Mouse (Mus musculus) thymus, adult 2 months (tissue): ENCODE measurements around the gene Fkbp10. TPM values are rescaled to one million over a fixed set of nuclear protein-coding genes. Genes with fewer than 3 reads are reported as not detected.

Experiments used
- DNase-seq: peaks from one replicate; pipeline ENCODE4 v3.0.0; 2021
- H3K27ac ChIP-seq: fragments of 200-500 bp; 2 replicates; pipeline ENCODE4 v1.5.1; 2012; ENCODE audit warnings: low read length, control low read depth; ENCODE audit not compliant: control insufficient read depth, insufficient read depth
- H3K27me3 ChIP-seq: fragments of 200-500 bp; 2 replicates; pipeline ENCODE4 v1.6.1; 2012; ENCODE audit warnings: mild to moderate bottlenecking, low read length, moderate library complexity, mixed read lengths; ENCODE audit not compliant: control insufficient read depth, insufficient read depth
- H3K36me3 ChIP-seq: fragments of 200-500 bp; 2 replicates; pipeline ENCODE4 v1.6.1; 2012; ENCODE audit warnings: mild to moderate bottlenecking, low read length, moderate library complexity; ENCODE audit not compliant: control insufficient read depth, insufficient read depth
- H3K4me1 ChIP-seq: fragments of 200-500 bp; replicated peaks from 2 replicates; pipeline ENCODE4 v1.6.1; 2012; ENCODE audit warnings: low read length; ENCODE audit not compliant: control insufficient read depth, insufficient read depth
- H3K4me3 ChIP-seq: fragments of 200-500 bp; 2 replicates; pipeline ENCODE4 v1.5.1; 2012; ENCODE audit warnings: mild to moderate bottlenecking, low read length, control low read depth, moderate library complexity; ENCODE audit not compliant: control insufficient read depth, insufficient read depth
- CTCF ChIP-seq: fragments of 200-500 bp; IDR thresholded peaks from 2 replicates; pipeline ENCODE4 v1.5.1; 2012; ENCODE audit warnings: mild to moderate bottlenecking, control low read depth, low read length, moderate library complexity, borderline replicate concordance; ENCODE audit not compliant: control insufficient read depth, poor library complexity, insufficient read depth; ENCODE audit errors: extremely low read depth
- POLR2A ChIP-seq: fragments of 200-500 bp; IDR thresholded peaks from 2 replicates; pipeline ENCODE4 v1.6.1; 2012; ENCODE audit warnings: mild to moderate bottlenecking, low read length, control low read depth, moderate library complexity; ENCODE audit not compliant: control insufficient read depth, poor library complexity, insufficient read depth; ENCODE audit errors: extremely low read depth
- WGBS: fragments of 180-500 bp; shearing (Covaris S2); methylation state at CpG from one replicate; pipeline ENCODE4 v1.1.7; 2018; 5-methylcytosine and 5-hydroxymethylcytosine counted together
- polyA plus RNA-seq: library from polyadenylated mRNA; depleted of rRNA; stranded (reverse); fragments of >200 nt; gene quantifications from 2 replicates; pipeline ENCODE4 v1.2.3, GENCODE M21; 2012

The Fkbp10 gene
- polyA plus RNA-seq, 1 experiment, result 9.5 TPM

DNA sequence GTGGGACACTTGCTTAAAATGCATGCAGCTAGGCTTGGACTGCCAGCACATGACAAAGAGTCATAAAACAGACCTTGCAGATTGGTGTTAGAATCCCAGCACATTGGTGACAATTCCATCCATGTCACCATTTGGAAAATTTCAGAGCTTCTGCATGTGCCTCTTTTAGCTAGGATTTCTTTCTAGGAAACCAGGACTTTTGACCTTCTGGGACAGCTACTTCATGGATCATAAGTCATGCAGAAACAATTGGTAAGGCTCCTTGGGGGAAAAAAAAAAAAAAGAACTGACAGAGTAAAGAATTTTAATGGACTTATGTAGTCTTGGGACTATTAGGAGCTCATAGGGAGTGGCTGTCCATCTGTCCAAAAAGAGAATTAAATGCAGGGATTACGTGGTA is 22.4 kb downstream of the Fkbp10 start:
- Histone ChIP-seq H3K4me1 (peaks cover 9% of the 10 kb centered on the region), H3K27me3 (no peaks in the 10 kb centered on the region), H3K4me3 (no peak overlapping the region), H3K27ac (no peak overlapping the region), H3K36me3 (peaks cover 26% of the 10 kb centered on the region; the same call in 1 of the 2 replicates)
- WGBS, result 94% methylated on average over 1 of the region's 1 CpGs
- no peak for DNase-seq
- TF ChIP-seq CTCF (no peak), POLR2A (no peak)

DNA sequence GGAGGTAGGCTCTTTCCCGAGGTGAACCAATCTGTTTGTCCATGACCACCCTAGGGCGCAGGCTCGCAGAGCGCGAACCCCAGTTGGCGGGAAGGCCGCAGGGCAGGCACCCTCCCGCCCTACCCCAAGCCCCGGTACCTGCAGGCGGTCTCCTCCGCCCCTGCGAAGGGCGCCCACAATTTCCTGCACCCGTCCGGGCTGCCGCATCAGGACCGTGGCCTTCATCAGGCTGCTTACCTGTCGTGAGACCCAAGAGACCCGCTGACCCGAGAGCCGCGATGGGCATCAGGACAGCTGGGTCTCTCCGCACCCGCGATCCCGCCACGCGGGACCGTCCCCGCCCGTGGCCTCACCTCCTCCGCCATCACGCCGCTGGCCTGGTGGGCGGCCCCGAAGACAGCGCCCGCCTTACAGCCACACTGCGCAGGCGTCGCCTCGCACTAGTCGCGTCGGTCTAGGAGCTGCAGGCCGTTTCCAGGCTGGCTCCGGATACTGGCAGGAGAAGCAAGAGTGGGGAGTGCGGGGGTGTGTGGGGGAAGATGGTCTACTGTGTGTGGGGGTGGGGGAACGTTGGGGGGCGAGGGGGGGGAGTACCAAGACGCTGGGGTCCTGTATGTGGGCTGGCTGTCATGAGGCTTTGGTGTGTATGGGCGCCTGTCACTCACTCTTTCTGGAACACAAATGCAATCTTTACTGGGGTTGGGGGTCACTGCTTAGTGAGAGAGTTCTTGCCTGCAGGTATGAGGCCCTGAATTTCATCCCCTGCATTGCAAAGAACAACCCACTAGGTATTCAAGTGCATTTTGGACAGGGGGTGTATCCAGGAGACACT is 25.4 kb downstream of the Fkbp10 start:
- 2% methylated on average over 51 of the region's 52 CpGs for WGBS
- H3K27ac ChIP-seq, result peak overlapping the region; percentile 69
- H3K4me1 ChIP-seq, result peaks cover 9% of the 10 kb centered on the region
- DNase-seq, result peak; percentile 89
- no peaks in the 10 kb centered on the region for H3K27me3 ChIP-seq
- peak overlapping the region; percentile 80 for H3K4me3 ChIP-seq
- H3K36me3 ChIP-seq, result peaks cover 17% of the 10 kb centered on the region; the same call in 1 of the 2 replicates
- TF ChIP-seq CTCF, result peak; percentile 40; the same call in 1 of the 2 replicates
- peak; percentile 93 for TF ChIP-seq POLR2A

- no peak for TF ChIP-seq CTCF
- no peak for TF ChIP-seq POLR2A
- H3K27ac ChIP-seq, result peak within 1 kb of the TSS; percentile 69
- DNase-seq, result no peak
- peaks cover 9% of the 10 kb centered on the region; the same call in 1 of the 2 replicates for H3K36me3 ChIP-seq
- peaks cover 9% of the 10 kb centered on the region for H3K4me1 ChIP-seq
- H3K4me3 ChIP-seq, result peak within 1 kb of the TSS; percentile 80
- 93% methylated on average over 8 of the region's 8 CpGs for WGBS
- H3K27me3 ChIP-seq, result no peaks in the 10 kb centered on the region
Observed at GRCm38 (mm10) chr11:100441797-100442196, 26.3 kb downstream of the Fkbp10 start, which contains the start of the genes Nt5c3b and Klhl10. Gene Nt5c3b (minus strand): TSS chr11:100441808. Gene Klhl10 (plus strand): TSS chr11:100441917.

DNA sequence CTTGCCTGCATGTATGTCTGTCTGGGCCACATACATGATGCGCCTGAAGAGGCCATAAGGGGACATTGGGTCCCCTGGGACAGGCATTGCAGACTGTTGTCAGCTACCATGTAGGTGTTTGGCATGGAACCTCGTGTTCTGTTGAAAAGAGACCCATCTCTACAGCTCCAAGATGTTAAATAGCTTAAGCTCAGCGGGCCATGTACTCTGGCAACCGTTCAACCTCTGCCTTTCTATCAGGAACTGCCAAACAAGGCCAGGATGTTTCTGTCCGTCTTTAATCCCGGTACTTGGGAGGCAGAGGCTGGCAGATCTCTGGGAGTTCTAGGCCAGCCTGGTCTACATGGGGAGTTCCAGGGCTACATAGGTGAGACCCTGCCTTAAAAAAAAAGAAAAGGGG is 27.1 kb downstream of the Fkbp10 start:
- no peak for TF ChIP-seq POLR2A
- no peak for TF ChIP-seq CTCF
- WGBS, result 90% methylated on average over 6 of the region's 6 CpGs
- Histone ChIP-seq H3K36me3 (peaks cover 3% of the 10 kb centered on the region; the same call in 1 of the 2 replicates), H3K27ac (no peak overlapping the region), H3K27me3 (no peaks in the 10 kb centered on the region), H3K4me1 (peaks cover 9% of the 10 kb centered on the region), H3K4me3 (no peak overlapping the region)
- no peak for DNase-seq

DNA sequence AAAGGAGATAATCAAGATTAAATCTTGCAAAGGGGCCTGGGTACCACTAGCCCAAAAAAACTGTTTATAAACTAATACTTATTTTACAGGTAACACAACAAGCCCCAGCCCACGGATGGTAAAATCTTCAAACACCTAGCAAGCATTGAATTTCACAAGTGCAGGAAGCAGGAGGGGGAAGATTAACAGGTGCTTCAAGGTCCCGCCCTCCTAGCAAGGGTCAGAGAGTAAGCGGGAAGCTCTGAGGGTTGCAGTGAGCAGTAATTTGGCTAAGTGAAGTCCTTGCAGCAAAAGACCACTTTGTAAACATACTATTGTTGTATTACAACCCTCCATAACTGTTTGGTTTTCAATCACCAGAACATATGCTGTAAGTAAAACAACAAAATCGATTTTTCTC is 41.8 kb downstream of the Fkbp10 start:
- H3K36me3 ChIP-seq, result peaks cover 5% of the 10 kb centered on the region; the same call in 1 of the 2 replicates
- no peak overlapping the region for H3K27ac ChIP-seq
- no peaks in the 10 kb centered on the region for H3K27me3 ChIP-seq
- TF ChIP-seq POLR2A (no peak), CTCF (no peak)
- H3K4me1 ChIP-seq, result no peaks in the 10 kb centered on the region
- no peak for DNase-seq
- WGBS, result 69% methylated on average over 4 of the region's 4 CpGs
- no peak overlapping the region for H3K4me3 ChIP-seq

DNA sequence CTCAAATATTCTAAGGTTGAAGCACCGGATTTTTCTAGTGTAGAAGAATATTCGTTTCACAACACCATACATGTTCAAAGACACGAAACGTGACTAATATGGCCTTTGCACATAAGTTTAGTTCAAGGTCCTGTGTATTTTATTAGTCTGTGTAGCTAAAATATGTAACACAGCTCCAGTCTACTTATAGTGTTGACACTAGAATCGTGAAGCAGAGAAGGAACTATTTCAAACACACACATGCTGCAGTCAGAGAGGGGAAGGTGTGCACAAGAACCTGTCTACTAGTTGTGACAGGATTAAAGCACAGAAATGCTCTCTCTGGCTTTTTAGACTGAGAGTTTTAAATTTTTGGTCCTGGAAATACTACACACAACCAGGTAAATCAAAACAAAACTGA is 42.2 kb downstream of the Fkbp10 start:
- Histone ChIP-seq H3K4me3 (no peak overlapping the region), H3K27me3 (no peaks in the 10 kb centered on the region), H3K27ac (no peak overlapping the region), H3K4me1 (no peaks in the 10 kb centered on the region), H3K36me3 (peaks cover 10% of the 10 kb centered on the region)
- WGBS, result 95% methylated on average over 5 of the region's 5 CpGs
- no peak for DNase-seq
- TF ChIP-seq POLR2A (no peak), CTCF (no peak)
